In the genomic region with DNA sequence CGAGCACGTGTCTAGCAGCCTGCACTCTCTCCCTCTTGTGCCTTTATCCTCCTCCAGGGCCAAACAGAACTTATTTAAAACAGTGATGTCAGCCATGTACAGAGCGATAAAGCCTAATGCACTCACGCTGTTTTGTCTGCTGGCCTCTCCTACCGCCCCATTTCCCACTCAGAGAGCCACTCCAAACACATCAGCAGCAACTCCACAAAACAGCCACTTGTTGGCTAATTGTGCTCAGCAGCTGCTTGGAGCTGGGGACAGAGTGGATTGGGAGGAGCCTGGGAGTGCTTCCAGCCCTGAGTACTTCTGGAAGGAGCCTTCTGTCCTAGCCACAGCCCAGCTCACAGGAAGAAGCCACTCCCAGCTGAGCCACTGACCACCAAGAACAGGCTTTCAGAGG, we compare ENCODE assay signal across 9 mouse cellular contexts. TPM values are rescaled to one million over a fixed set of nuclear protein-coding genes. Genes with fewer than 3 reads are reported as not detected.
DNase-seq lines count a peak whose midpoint lies in the region; ATAC-seq and TF ChIP-seq lines count a peak whose summit lies in the region.
"Had no signal": no experiment of that assay in that cellular context is flagged by ENCODE, and none has a peak within 500 bp of the region (broad histone marks: within the 10 kb centered on the region; RNA-seq: fewer than 3 reads in every experiment).

No protein-coding gene starts in this region.

- peak; percentile 27; the same call in 1 of the 2 replicates for ATAC-seq in heart, embryonic 13.5 days (ENCODE audit: extremely low read depth, insufficient number of reproducible peaks, low FRiP score, low TSS enrichment)

- 22% methylated on average over 5 of the region's 5 CpGs for WGBS in heart, embryonic 13.5 days
- 83% methylated on average over 5 of the region's 5 CpGs for WGBS in hindbrain, embryonic 10.5 days

- H3K9me3 ChIP-seq in heart, embryonic 13.5 days: no peaks in the 10 kb centered on the region
- no peaks in the 10 kb centered on the region for H3K9me3 ChIP-seq in hindbrain, embryonic 10.5 days
- H3K9me3 ChIP-seq: embryonic facial prominence, embryonic 15.5 days had no signal

- peaks cover 28% of the 10 kb centered on the region for H3K4me1 ChIP-seq in heart, embryonic 13.5 days
- H3K4me1 ChIP-seq in hindbrain, embryonic 10.5 days (replicated peaks): peaks cover 21% of the 10 kb centered on the region; the same call in 1 of the 2 replicates
- H3K4me1 ChIP-seq: embryonic facial prominence, embryonic 15.5 days had no signal

- no peaks in the 10 kb centered on the region for H3K36me3 ChIP-seq in heart, embryonic 13.5 days
- H3K36me3 ChIP-seq in hindbrain, embryonic 10.5 days: no peaks in the 10 kb centered on the region
- H3K36me3 ChIP-seq: embryonic facial prominence, embryonic 15.5 days had no signal

- peak; percentile 64 for DNase-seq in MN1 (ENCODE audit: low spot score)
- peak; percentile 85 for DNase-seq in brain, embryonic 14.5 days (ENCODE audit: low read depth)
- peak; percentile 88 for DNase-seq in lung, postnatal 36 days
- no peak for DNase-seq in frontal cortex, adult 2 months (ENCODE audit: extremely low spot score in 1 of 2, low spot score in 1 of 2)
- no peak for DNase-seq in hindbrain, embryonic 10.5 days (ENCODE audit: low spot score)
- no peak for DNase-seq in cerebellum, adult 9-10 months

- H3K27ac ChIP-seq in heart, embryonic 13.5 days (replicated peaks): peak overlapping the region; percentile 81
- H3K27ac ChIP-seq in hindbrain, embryonic 10.5 days: no peak overlapping the region
- H3K27ac ChIP-seq: embryonic facial prominence, embryonic 15.5 days had no signal

- peak overlapping the region; percentile 37; the same call in 1 of the 2 replicates for H3K9ac ChIP-seq in heart, embryonic 13.5 days
- H3K9ac ChIP-seq: embryonic facial prominence, embryonic 15.5 days had no signal

- H3K4me3 ChIP-seq in heart, embryonic 13.5 days: no peak overlapping the region
- no peak overlapping the region for H3K4me3 ChIP-seq in hindbrain, embryonic 10.5 days
- H3K4me3 ChIP-seq: embryonic facial prominence, embryonic 15.5 days; megakaryocyte, embryonic 14.5 days had no signal

- TF ChIP-seq CTCF in brain, embryonic 14.5 days (IDR thresholded peaks at IDR 0.05; ENCODE audit: borderline replicate concordance, extremely low read depth, insufficient read depth, insufficient read length): no peak

- H3K4me2 ChIP-seq in heart, embryonic 13.5 days: no peak overlapping the region
- H3K4me2 ChIP-seq: embryonic facial prominence, embryonic 15.5 days had no signal

- peaks cover 10% of the 10 kb centered on the region; the same call in 1 of the 2 replicates for H3K27me3 ChIP-seq in heart, embryonic 13.5 days (replicated peaks)
- peaks cover 19% of the 10 kb centered on the region for H3K27me3 ChIP-seq in hindbrain, embryonic 10.5 days (ENCODE audit: insufficient read depth, poor library complexity, severe bottlenecking)
- H3K27me3 ChIP-seq: embryonic facial prominence, embryonic 15.5 days had no signal

- TF ChIP-seq POLR2A in brain, embryonic 14.5 days (IDR thresholded peaks at IDR 0.05; ENCODE audit: borderline replicate concordance, extremely low read depth, insufficient read depth, insufficient read length, poor library complexity, severe bottlenecking): no peak

RNA-seq across cellular contexts. Expression of a gene that starts 35.4 kb away (rescaled TPM):
- polyA plus RNA-seq in brain, embryonic 14.5 days (2012; rRNA removed): 44.7 and 47.0 TPM in 2 replicates
- polyA plus RNA-seq in heart, embryonic 13.5 days (2015; fragmentation: Nextera tagmentation; extraction: Ambion mirVana): 43.4 and 44.6 TPM in 2 replicates
- polyA plus RNA-seq in frontal cortex, adult 2 months (2012; rRNA removed): 39.2 and 40.1 TPM in 2 replicates
- 60.6 and 88.6 TPM in 2 replicates for polyA plus RNA-seq in hindbrain, embryonic 10.5 days (2016; fragmentation: Nextera tagmentation; extraction: Ambion mirVana)

Comparison
In these comparisons a context has a peak if more than half of its experiments do, and no peak if none do; other contexts are left out.
1. DNase-seq: peak in MN1 (single experiment), brain, embryonic 14.5 days (single experiment) and lung, postnatal 36 days (single experiment); none in frontal cortex, adult 2 months (0 of 2), hindbrain, embryonic 10.5 days (single experiment) and cerebellum, adult 9-10 months (single experiment).